Mouse (Mus musculus) liver, postnatal 0 days (tissue): Measurements from ENCODE around the gene Adgrl1.

ENCODE experiments used
- CTCF ChIP-seq: sonication (generic); IDR thresholded peaks from 2 replicates; pipeline ENCODE4 v1.5.1; 2016; ENCODE audit warnings: antibody characterized with exemption, low read depth
- EP300 ChIP-seq: IDR thresholded peaks from 2 replicates; pipeline ENCODE4 v1.6.1; 2016; ENCODE audit warnings: antibody characterized with exemption, low read depth, mild to moderate bottlenecking

- TF ChIP-seq CTCF (peak; percentile 92), EP300 (no peak)
Measured at GRCm38 (mm10) chr8:83895894-83896293, 4.0 kb upstream of the Adgrl1 start.
